Mouse (Mus musculus): ENCODE measurements at regions not wholly inside any gene's neighbourhood (a gene's known extent, or its start where the extent isn't known, plus 50 kb on each side); places are given as distances from the start of the nearest gene placed in this dataset.

DNA sequence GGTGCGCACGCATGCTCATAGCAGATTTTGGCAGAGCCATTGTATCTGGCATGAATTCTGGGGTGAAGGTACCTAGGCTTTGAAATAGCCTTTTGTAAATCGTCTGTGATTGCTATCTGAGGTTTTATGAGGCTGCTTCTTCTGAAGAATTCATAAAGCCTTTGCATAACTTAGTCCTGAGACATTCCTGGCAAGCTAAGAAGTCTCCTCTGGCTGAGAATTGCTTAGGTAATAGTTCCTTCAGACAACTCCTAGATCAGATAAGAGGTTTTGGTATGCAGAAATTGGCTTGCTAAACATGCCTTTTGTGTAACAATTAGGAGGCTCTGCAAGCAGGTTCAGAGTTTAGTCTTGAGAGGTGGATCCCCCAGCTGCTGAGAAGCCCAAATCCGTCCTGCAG is 82.7 kb downstream of the Pmp22 start:
- TF ChIP-seq POLR2A (IDR thresholded peaks at IDR 0.05; ENCODE audit: extremely low read depth, insufficient read depth, low read length) (no peak), CTCF (IDR thresholded peaks at IDR 0.05; ENCODE audit: low read depth, low read length) (no peak)
